Mouse (Mus musculus): ENCODE results near the gene Iffo1.
A peak's percentile ranks its signal among the peaks of the same experiment; 100 is the strongest.

Gene Iffo1

DNA sequence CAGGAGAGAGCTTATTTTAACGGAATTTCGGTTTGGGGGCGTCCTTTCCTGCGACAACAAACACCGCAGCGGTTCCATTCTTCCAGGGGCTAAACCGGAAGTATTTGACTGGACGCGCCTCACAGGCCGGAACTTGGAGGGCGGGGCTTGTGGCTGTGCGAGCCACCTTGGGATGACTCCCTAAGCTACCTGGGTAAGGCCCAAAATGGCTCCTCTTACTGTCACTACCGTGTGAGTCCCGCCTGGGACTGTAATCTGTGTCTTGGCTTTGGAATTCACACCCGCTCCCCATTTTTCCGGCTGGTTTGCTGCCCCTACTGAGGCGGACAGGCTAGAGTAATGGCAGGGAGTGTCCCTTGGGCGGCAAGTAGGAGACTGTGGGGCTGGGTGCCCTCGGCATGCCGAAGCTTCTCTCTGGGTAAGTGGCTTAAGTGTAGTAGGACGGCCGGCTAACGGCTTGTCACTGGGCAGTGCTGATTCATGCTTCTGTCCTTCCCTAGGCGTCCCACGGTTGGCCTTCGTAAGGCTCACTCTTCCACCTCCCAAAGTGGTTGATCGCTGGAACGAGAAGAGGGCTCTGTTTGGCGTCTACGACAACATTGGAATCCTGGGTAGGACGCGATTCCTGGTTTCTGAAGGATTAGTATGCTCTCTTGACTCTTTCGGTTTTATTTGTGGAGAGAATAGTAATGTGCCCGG lies 47.1 kb downstream of the Iffo1 start:
- DNase-seq (ENCODE audit: low read depth): peak; percentile 94

DNA sequence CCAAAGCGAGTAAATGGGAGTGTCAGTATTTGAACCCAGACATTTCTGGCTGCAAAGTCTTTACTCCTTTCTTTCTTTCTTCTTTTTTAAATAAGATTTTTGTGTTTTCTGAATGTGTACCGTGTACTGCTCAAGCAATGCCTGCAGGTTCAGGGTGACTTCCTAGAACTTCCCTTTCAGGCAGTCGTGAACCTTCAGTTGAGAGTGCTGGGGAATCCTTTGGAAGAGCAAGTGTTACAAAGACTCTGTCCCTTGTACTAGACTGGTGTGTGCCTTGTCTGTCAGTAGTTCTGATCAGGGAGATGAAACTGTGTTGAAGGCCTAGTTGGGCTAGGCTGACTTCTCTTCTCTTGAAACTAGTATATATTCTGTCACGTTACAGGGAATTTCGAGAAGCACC lies 47.8 kb downstream of the Iffo1 start:
- peak; percentile 24 for DNase-seq (ENCODE audit: low read depth)

DNA sequence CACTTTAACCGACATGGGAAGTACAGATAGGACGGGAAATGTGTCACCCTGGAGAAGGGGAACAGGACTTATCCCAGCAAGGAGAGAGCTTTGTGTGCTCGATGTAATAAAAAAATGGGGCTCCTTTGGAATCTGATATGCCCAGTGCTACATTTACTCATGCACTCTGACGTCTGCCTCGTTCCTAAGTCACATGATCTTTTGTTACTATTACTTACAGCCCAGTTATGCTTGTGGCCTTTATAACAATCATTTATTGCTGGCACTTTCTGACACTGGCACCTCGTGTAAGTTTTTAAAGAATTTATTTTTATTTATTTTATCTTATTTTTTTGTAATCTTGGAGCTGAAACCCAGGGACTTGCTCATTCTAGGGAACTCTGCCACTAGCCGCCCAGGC lies 48.3 kb downstream of the Iffo1 start:
- peak; percentile 49 for DNase-seq (ENCODE audit: low read depth)

DNA sequence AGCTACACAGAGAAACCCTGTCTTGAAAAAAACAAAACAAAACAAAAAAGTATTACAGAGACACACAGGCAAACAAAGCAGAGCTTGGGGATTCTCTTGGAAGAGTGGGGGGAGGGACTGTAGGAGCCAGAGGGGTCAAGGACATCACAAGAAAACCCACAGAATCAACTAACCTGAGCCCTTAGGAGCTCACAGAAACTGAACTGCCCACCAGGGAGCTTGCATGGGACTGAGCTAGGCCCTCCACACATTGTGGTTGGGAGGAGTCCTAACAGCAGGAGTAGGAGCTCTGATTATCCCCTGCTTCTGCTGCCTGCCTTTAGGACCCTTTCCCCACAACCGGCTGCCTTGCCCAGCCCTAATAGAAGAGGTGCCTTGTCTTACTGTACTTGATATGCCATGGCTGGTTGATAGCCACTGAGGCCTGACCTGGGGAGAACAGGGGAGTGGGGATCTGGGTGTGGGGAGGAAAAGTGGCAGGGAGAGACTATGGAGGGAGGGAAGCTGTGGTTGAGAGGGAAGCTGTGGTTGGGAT lies 50.6 kb downstream of the Iffo1 start:
- no peak for DNase-seq (ENCODE audit: low read depth)

DNA sequence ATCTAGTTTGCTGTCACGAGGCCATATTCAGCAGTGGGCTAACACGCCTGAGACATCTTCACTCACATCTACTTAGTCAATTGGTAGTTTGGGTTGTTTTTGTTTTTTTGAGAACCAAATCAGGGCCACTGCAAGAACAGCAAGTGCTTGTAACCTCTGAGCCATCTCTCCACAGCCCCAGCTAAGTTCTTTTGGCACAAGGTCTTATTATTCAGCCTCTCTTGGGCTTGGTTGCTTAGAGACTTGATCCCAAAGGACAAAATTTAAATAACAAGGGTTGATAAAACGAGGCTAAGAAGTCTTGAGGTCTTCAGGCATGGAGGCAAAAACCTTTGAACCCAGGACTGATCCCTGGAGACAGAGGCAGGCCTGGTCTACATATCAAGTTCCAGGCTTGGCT lies 51.3 kb downstream of the Iffo1 start:
- no peak for DNase-seq (ENCODE audit: low read depth)

DNA sequence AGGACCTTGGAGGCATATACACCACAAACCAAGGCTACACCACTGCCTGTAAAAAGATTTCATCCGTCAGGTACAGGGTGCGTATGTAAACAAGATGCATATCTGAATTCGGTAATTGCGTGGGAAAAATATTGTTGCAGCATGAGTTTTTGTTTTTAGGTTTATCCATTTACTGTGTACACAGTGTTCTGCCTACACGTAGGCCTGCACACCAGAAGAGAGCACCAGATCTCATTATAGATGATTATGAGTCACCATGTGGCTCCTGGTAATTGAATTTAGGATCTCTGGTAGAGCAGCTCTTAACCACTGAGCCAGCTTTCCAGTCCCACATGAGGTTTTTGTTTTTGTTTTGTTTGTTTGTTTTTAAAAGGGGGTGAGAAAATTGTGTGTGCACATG lies 52.1 kb downstream of the Iffo1 start:
- peak; percentile 24 for DNase-seq (ENCODE audit: low read depth)

DNA sequence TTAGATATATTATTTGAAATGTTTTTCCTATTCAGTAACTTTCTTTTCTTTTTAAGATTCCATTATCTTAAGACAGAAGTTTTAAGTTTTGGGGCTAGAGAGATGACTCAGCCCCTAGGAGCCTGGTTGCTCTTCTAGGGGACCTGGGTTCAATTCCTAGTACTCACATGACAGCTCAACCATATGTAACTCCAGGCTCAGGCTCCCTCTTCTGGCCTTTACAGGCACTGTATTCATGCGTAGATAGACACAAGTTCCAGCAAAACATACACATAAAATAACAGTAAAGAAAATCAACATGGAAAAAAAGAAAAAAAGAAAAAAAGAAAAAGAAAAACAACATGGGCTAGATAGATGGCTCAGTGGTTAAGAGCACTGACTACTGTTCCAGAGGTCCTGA lies 65.4 kb downstream of the Iffo1 start:
- DNase-seq (ENCODE audit: low read depth): peak; percentile 20
